Mouse (Mus musculus) forebrain, postnatal 0 days (tissue): ENCODE data around the gene Doxl2. TPM values are rescaled to one million over a fixed set of nuclear protein-coding genes. Genes with fewer than 3 reads are reported as not detected.

Source experiments
- ATAC-seq: fragments of 200-750 bp; cut with Nextera tagmentation; 2 replicates; pipeline ENCODE4 v1.8.0; 2017; ENCODE audit warnings: mild to moderate bottlenecking, moderate library complexity
- DNase-seq: peaks from one replicate; pipeline ENCODE4 v3.0.0-alpha.2; 2015
- H3K27ac ChIP-seq: fragments of 300-500 bp; sonication (generic); 2 replicates; pipeline ENCODE4 v1.5.1; 2014; ENCODE audit warnings: low read depth, mild to moderate bottlenecking, antibody characterized with exemption, low read length, moderate library complexity, mixed read lengths
- H3K27me3 ChIP-seq: fragments of 300-500 bp; sonication (generic); 2 replicates; pipeline ENCODE4 v1.6.1; 2014; ENCODE audit warnings: mild to moderate bottlenecking, low read length, mixed read lengths; ENCODE audit not compliant: insufficient read depth
- H3K36me3 ChIP-seq: fragments of 300-500 bp; sonication (generic); 2 replicates; pipeline ENCODE4 v1.6.1; 2014; ENCODE audit warnings: mild to moderate bottlenecking, moderate library complexity; ENCODE audit not compliant: insufficient read depth
- H3K4me1 ChIP-seq: fragments of 300-500 bp; sonication (generic); 2 replicates; pipeline ENCODE4 v1.6.1; 2014; ENCODE audit warnings: antibody characterized with exemption; ENCODE audit not compliant: insufficient read depth
- H3K4me2 ChIP-seq: fragments of 300-500 bp; sonication (generic); 2 replicates; pipeline ENCODE4 v1.6.1; 2014; ENCODE audit warnings: low read depth, mild to moderate bottlenecking, moderate library complexity
- H3K4me3 ChIP-seq: fragments of 300-500 bp; sonication (generic); 2 replicates; pipeline ENCODE4 v1.5.1; 2014; ENCODE audit warnings: low read depth, low read length, mixed read lengths
- H3K9ac ChIP-seq: fragments of 300-500 bp; sonication (generic); 2 replicates; pipeline ENCODE4 v1.6.1; 2014; ENCODE audit warnings: mild to moderate bottlenecking
- H3K9me3 ChIP-seq: fragments of 300-500 bp; sonication (generic); 2 replicates; pipeline ENCODE4 v1.6.1; 2016; ENCODE audit warnings: low read length
- CTCF ChIP-seq: sonication (generic); IDR thresholded peaks from 2 replicates; pipeline ENCODE4 v1.5.1; 2016; ENCODE audit warnings: antibody characterized with exemption, control low read depth, low read depth
- WGBS: fragments of 180-500 bp; shearing (Covaris S2); extraction: QIAGEN DNeasy Blood & Tissue Kit; methylation state at CpG from one replicate; pipeline ENCODE4 v1.1.7; 2014; 5-methylcytosine and 5-hydroxymethylcytosine counted together
- polyA plus RNA-seq: library from polyadenylated mRNA; unstranded; fragments of >200 nt; fragmentation: Nextera tagmentation; extraction: Ambion mirVana; gene quantifications from 2 replicates; pipeline ENCODE4 v1.2.1, GENCODE M21; 2015
- total RNA-seq: library from RNA; depleted of rRNA; stranded (reverse); fragments of >200 nt; gene quantifications from 2 replicates; pipeline ENCODE4 v1.2.3, GENCODE M21; 2014

The Doxl2 gene
- total and polyA plus RNA-seq, 2 experiments from 2014 or later: not detected

DNA sequence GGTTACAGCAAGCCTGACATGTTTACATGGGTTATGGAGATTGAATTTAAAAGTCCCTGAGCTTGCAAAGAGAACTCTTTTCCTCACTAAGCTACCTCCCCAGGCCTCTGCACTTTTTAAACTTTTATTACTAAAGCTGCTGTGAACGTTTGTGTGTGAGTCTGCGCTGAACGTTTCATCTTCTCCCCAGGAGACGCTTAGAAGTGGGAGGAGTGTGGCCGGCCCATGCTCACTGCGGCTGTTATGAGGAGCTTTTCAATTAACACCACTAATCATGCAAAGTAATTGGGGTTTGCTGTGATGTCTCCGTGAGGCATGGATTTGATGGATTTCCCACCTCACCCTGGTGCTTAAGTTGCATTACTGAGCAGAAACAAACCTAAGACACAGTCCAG lies 34.4 kb downstream of the Doxl2 start:
- Histone ChIP-seq H3K4me1 (0 out of 2 replicates have a peak, but pooled peaks cover 4% of the 10 kb centered on the region), H3K9me3 (no peaks in the 10 kb centered on the region), H3K4me2 (no peak overlapping the region), H3K9ac (no peak overlapping the region), H3K27me3 (no peaks in the 10 kb centered on the region), H3K4me3 (no peak overlapping the region), H3K36me3 (no peaks in the 10 kb centered on the region), H3K27ac (no peak overlapping the region)
- no peak for TF ChIP-seq CTCF
- DNase-seq (no peak), ATAC-seq (no peak)
- 11% methylated on average over 7 of the region's 7 CpGs for WGBS

- DNase-seq (no peak), ATAC-seq (no peak)
- H3K36me3 ChIP-seq: no peaks in the 10 kb centered on the region
- no peak overlapping the region for H3K9ac ChIP-seq
- no peak overlapping the region for H3K4me3 ChIP-seq
- no peaks in the 10 kb centered on the region for H3K9me3 ChIP-seq
- no peak overlapping the region for H3K27ac ChIP-seq
- no peak overlapping the region for H3K4me2 ChIP-seq
- H3K4me1 ChIP-seq: 0 out of 2 replicates have a peak, but pooled peaks cover 4% of the 10 kb centered on the region
- 86% methylated on average over 1 of the region's 1 CpGs for WGBS
- no peaks in the 10 kb centered on the region for H3K27me3 ChIP-seq
- peak; percentile 35; the same call in 1 of the 2 replicates for TF ChIP-seq CTCF
These were observed 34.9 kb downstream of the Doxl2 start for GRCm38 (mm10) chr6:49009665-49010064.

GRCm38 (mm10) chr6:49011191-49011590 lies 36.4 kb downstream of the Doxl2 start:
- no peak for ATAC-seq
- H3K9ac ChIP-seq: no peak overlapping the region
- no peak overlapping the region for H3K27ac ChIP-seq
- no peaks in the 10 kb centered on the region for H3K9me3 ChIP-seq
- no peak for TF ChIP-seq CTCF
- no peak for DNase-seq
- no peak overlapping the region for H3K4me2 ChIP-seq
- H3K4me1 ChIP-seq: 0 out of 2 replicates have a peak, but pooled peaks cover 4% of the 10 kb centered on the region
- no peak overlapping the region for H3K4me3 ChIP-seq
- WGBS: 86% methylated on average over 5 of the region's 5 CpGs
- H3K36me3 ChIP-seq: no peaks in the 10 kb centered on the region
- H3K27me3 ChIP-seq: no peaks in the 10 kb centered on the region

GRCm38 (mm10) chr6:49013023-49013422 lies 38.3 kb downstream of the Doxl2 start:
- no peaks in the 10 kb centered on the region for H3K9me3 ChIP-seq
- 85% methylated on average over 4 of the region's 4 CpGs for WGBS
- DNase-seq (no peak), ATAC-seq (no peak)
- 0 out of 2 replicates have a peak, but pooled peaks cover 4% of the 10 kb centered on the region for H3K4me1 ChIP-seq
- H3K9ac ChIP-seq: no peak overlapping the region
- no peak overlapping the region for H3K4me3 ChIP-seq
- H3K36me3 ChIP-seq: no peaks in the 10 kb centered on the region
- no peak for TF ChIP-seq CTCF
- H3K27me3 ChIP-seq: no peaks in the 10 kb centered on the region
- no peak overlapping the region for H3K4me2 ChIP-seq
- no peak overlapping the region for H3K27ac ChIP-seq

GRCm38 (mm10) chr6:49013458-49013857 lies 38.7 kb downstream of the Doxl2 start:
- 84% methylated on average over 3 of the region's 3 CpGs for WGBS
- H3K9me3 ChIP-seq: no peaks in the 10 kb centered on the region
- H3K4me1 ChIP-seq: 0 out of 2 replicates have a peak, but pooled peaks cover 3% of the 10 kb centered on the region
- no peaks in the 10 kb centered on the region for H3K27me3 ChIP-seq
- DNase-seq: no peak
- H3K36me3 ChIP-seq: no peaks in the 10 kb centered on the region
- no peak for ATAC-seq
- H3K4me3 ChIP-seq: no peak overlapping the region
- H3K4me2 ChIP-seq: no peak overlapping the region
- TF ChIP-seq CTCF: no peak
- H3K9ac ChIP-seq: no peak overlapping the region
- no peak overlapping the region for H3K27ac ChIP-seq

DNA sequence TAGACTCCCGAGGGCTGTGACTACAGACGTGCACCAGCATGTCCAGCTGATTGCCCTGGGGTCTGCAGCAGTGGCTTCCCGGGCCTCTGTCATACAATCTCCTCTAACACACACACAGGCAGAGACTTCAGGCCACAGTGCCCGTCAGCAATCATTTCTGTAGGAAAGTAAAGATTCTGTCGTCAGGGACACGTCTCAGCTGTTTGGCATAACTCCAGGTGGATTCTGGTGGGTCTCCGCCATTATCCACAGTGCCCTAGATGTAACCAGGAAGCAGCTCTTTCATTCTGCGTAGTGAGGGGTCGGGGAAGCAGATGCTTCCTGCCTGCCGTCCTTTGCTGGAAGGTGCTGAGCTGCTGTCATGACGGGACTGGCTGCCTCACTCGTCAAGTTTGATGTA lies 42.4 kb downstream of the Doxl2 start:
- H3K36me3 ChIP-seq: no peaks in the 10 kb centered on the region
- H3K9me3 ChIP-seq: no peaks in the 10 kb centered on the region
- 66% methylated on average over 12 of the region's 12 CpGs for WGBS
- no peaks in the 10 kb centered on the region for H3K4me1 ChIP-seq
- H3K4me3 ChIP-seq: no peak overlapping the region
- no peak for TF ChIP-seq CTCF
- no peak overlapping the region for H3K27ac ChIP-seq
- ATAC-seq: no peak
- no peak overlapping the region for H3K9ac ChIP-seq
- no peaks in the 10 kb centered on the region for H3K27me3 ChIP-seq
- no peak for DNase-seq
- no peak overlapping the region for H3K4me2 ChIP-seq

DNA sequence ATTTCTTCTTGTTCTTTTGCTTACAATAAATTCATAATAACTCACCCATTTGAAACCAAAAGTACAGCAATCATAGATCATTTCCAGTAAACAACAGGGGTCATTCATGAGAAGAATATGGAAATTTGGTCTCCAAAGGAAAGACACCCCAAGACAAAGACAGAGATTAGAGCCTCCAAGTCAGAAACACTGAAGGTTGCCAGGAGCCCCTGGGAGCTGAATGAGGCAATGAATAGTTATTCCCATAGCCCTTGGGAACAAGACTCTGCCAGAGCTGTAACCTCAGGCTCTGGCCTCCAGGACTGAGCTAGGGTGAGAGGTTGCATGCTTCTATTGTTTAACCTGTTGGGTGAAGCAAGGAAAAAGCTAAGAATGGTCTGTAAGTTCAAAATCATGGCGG lies 44.6 kb downstream of the Doxl2 start:
- no peaks in the 10 kb centered on the region for H3K27me3 ChIP-seq
- no peak overlapping the region for H3K27ac ChIP-seq
- no peak for ATAC-seq
- no peak overlapping the region for H3K4me2 ChIP-seq
- no peak overlapping the region for H3K4me3 ChIP-seq
- DNase-seq: no peak
- no peak for TF ChIP-seq CTCF
- H3K9me3 ChIP-seq: no peaks in the 10 kb centered on the region
- WGBS: 86% methylated on average over 1 of the region's 1 CpGs
- no peak overlapping the region for H3K9ac ChIP-seq
- no peaks in the 10 kb centered on the region for H3K36me3 ChIP-seq
- no peaks in the 10 kb centered on the region for H3K4me1 ChIP-seq
